Mouse (Mus musculus) heart, embryonic 12.5 days (tissue): ENCODE measurements at regions not wholly inside any gene's neighbourhood (a gene's known extent, or its start where the extent isn't known, plus 50 kb on each side); places are given as distances from the start of the nearest gene placed in this dataset.

Source experiments
- ATAC-seq: fragments of 200-750 bp; cut with Nextera tagmentation; 2 replicates; pipeline ENCODE4 v1.8.0; 2017; ENCODE audit warnings: moderate TSS enrichment, moderate library complexity; ENCODE audit not compliant: insufficient number of reproducible peaks, low FRiP score
- H3K27ac ChIP-seq: fragments of 300-500 bp; sonication (generic); 2 replicates; pipeline ENCODE4 v1.5.1; 2016; ENCODE audit warnings: mild to moderate bottlenecking, moderate library complexity; ENCODE audit not compliant: poor library complexity, severe bottlenecking
- H3K27me3 ChIP-seq: fragments of 300-500 bp; sonication (generic); replicated peaks from 2 replicates; pipeline ENCODE4 v1.6.1; 2016; ENCODE audit warnings: mild to moderate bottlenecking, moderate library complexity
- H3K36me3 ChIP-seq: fragments of 300-500 bp; sonication (generic); 2 replicates; pipeline ENCODE4 v1.6.1; 2016; ENCODE audit warnings: mild to moderate bottlenecking, moderate library complexity
- H3K4me1 ChIP-seq: fragments of 300-500 bp; sonication (generic); replicated peaks from 2 replicates; pipeline ENCODE4 v1.6.1; 2016; ENCODE audit warnings: mild to moderate bottlenecking
- H3K4me2 ChIP-seq: fragments of 300-500 bp; sonication (generic); 2 replicates; pipeline ENCODE4 v1.6.1; 2016; ENCODE audit warnings: mild to moderate bottlenecking, moderate library complexity
- H3K4me3 ChIP-seq: fragments of 300-500 bp; sonication (generic); 2 replicates; pipeline ENCODE4 v1.5.1; 2016; ENCODE audit warnings: mild to moderate bottlenecking
- H3K9ac ChIP-seq: fragments of 300-500 bp; sonication (generic); 2 replicates; pipeline ENCODE4 v1.6.1; 2016; ENCODE audit warnings: mild to moderate bottlenecking, moderate library complexity
- H3K9me3 ChIP-seq: fragments of 300-500 bp; sonication (generic); replicated peaks from 2 replicates; pipeline ENCODE4 v1.6.1; 2016; ENCODE audit warnings: mild to moderate bottlenecking, moderate library complexity
- WGBS: fragments of 180-500 bp; shearing (Covaris S2); methylation state at CpG from one replicate; pipeline ENCODE4 v1.1.7; 2016; 5-methylcytosine and 5-hydroxymethylcytosine counted together

DNA sequence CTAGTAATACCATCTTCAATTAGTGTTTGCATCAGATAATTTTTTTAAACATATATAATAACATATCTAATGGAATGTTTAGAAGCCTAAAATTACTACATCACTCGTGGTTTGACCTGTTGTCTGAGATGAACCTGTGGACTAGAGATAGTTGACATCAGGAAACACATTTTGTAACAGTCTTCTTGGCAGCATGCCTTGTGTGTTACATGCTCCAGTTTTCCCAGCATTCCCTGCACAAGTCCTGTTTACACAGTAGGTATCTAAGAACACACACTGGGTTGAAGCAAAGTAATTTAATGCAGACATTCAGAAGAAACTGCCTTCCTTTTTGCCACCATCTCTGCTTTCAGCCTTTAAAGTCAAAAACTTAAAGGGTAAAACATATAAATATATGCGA, 342.8 kb downstream of the Hsfy2 start:
- no peaks in the 10 kb centered on the region for H3K9me3 ChIP-seq
- no peaks in the 10 kb centered on the region for H3K27me3 ChIP-seq
- no peak overlapping the region for H3K4me3 ChIP-seq
- H3K27ac ChIP-seq: no peak overlapping the region
- no peak overlapping the region for H3K9ac ChIP-seq
- no peak overlapping the region for H3K4me2 ChIP-seq
- no peaks in the 10 kb centered on the region for H3K36me3 ChIP-seq
- no peaks in the 10 kb centered on the region for H3K4me1 ChIP-seq
- no peak for ATAC-seq
- 65% methylated on average over 2 of the region's 2 CpGs for WGBS

GRCm38 (mm10) chr1:56289748-56290147, 347.5 kb downstream of the Hsfy2 start:
- Histone ChIP-seq H3K4me2 (no peak overlapping the region), H3K4me3 (no peak overlapping the region), H3K36me3 (no peaks in the 10 kb centered on the region), H3K9ac (no peak overlapping the region), H3K4me1 (no peaks in the 10 kb centered on the region), H3K9me3 (no peaks in the 10 kb centered on the region), H3K27ac (no peak overlapping the region), H3K27me3 (no peaks in the 10 kb centered on the region)
- ATAC-seq: no peak
- WGBS: 56% methylated on average over 1 of the region's 1 CpGs

- Histone ChIP-seq H3K27me3 (no peaks in the 10 kb centered on the region), H3K36me3 (no peaks in the 10 kb centered on the region), H3K4me2 (no peak overlapping the region), H3K9ac (no peak overlapping the region), H3K4me3 (no peak overlapping the region), H3K4me1 (no peaks in the 10 kb centered on the region), H3K27ac (no peak overlapping the region), H3K9me3 (no peaks in the 10 kb centered on the region)
- WGBS: 55% methylated on average over 12 of the region's 12 CpGs
- ATAC-seq: no peak
Observed at GRCm38 (mm10) chr1:56286386-56287045, 350.7 kb downstream of the Hsfy2 start.

DNA sequence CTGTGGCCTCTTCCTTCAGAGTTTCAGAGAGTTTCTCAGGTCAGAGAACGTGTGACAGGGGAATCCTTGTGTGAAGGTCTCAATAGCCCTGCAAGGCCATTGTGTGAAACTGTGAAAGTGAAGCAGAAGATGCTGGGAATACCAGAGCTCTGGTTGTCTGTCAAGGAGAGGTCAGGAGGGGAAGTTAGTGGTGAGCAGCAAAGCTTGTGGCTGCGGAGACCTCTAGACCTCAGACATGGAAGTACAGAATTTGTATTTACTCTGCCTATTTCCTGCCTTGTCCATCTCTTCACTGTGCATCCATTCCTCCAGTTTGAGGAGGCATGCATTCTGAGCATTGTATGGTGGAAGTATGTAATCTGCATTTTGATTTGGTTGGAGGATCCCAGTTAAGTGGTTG, 375.5 kb downstream of the Hsfy2 start:
- no peak overlapping the region for H3K4me2 ChIP-seq
- H3K9ac ChIP-seq: no peak overlapping the region
- 47% methylated on average over 2 of the region's 2 CpGs for WGBS
- H3K9me3 ChIP-seq: peaks cover 4% of the 10 kb centered on the region; the same call in 1 of the 2 replicates
- H3K4me1 ChIP-seq: no peaks in the 10 kb centered on the region
- no peaks in the 10 kb centered on the region for H3K36me3 ChIP-seq
- no peak for ATAC-seq
- H3K27me3 ChIP-seq: no peaks in the 10 kb centered on the region
- no peak overlapping the region for H3K4me3 ChIP-seq
- no peak overlapping the region for H3K27ac ChIP-seq

DNA sequence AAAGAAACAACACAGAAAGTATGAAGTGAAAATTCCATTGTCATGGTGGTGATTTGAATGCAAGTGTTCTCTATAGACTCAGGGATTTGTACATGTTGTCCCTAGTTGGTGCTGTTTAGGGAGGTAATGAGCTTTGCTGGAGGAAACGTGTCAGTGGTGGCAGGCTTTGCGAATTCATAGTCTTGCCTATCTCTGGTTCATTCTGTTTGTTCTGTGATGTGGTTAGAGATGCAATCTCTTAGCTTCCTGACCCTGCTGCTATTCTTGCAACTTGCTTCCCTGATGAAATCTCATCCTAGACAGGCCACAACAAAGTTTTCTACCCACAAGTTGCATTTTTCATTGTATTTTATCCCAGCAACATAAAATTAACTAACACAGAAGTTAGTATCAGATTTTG, 376.5 kb downstream of the Hsfy2 start:
- H3K27ac ChIP-seq: no peak overlapping the region
- H3K9me3 ChIP-seq: peaks cover 4% of the 10 kb centered on the region; the same call in 1 of the 2 replicates
- 56% methylated on average over 2 of the region's 2 CpGs for WGBS
- no peaks in the 10 kb centered on the region for H3K36me3 ChIP-seq
- no peaks in the 10 kb centered on the region for H3K4me1 ChIP-seq
- no peak for ATAC-seq
- no peak overlapping the region for H3K4me2 ChIP-seq
- no peaks in the 10 kb centered on the region for H3K27me3 ChIP-seq
- H3K4me3 ChIP-seq: no peak overlapping the region
- H3K9ac ChIP-seq: no peak overlapping the region

- Histone ChIP-seq H3K4me1 (no peaks in the 10 kb centered on the region), H3K4me2 (no peak overlapping the region), H3K4me3 (no peak overlapping the region), H3K9me3 (peaks cover 4% of the 10 kb centered on the region; the same call in 1 of the 2 replicates), H3K9ac (no peak overlapping the region), H3K36me3 (no peaks in the 10 kb centered on the region), H3K27ac (no peak overlapping the region), H3K27me3 (no peaks in the 10 kb centered on the region)
- 85% methylated on average over 5 of the region's 5 CpGs for WGBS
- ATAC-seq: no peak
Observed at GRCm38 (mm10) chr1:56256839-56257490, 380.3 kb downstream of the Hsfy2 start.

DNA sequence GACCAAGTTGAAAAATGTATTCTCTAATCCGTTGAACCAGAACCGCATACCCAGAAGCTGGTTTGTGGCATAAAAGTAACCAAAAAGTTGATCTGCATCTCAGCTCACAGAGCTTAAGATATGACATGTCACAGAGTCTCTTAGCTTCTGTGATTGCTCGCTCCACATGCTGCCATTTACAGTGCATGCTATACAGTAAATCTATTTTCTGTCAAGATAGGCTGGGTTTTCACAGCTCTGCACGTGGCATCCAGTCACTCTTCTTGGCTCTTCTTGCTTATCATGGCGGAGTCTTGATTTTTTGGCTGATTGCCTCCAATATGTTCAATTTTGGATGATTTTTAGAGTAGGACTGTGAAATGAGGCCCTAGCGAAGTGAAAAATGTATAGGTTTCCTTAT, 397.5 kb downstream of the Hsfy2 start:
- 75% methylated on average over 6 of the region's 6 CpGs for WGBS
- Histone ChIP-seq H3K9me3 (no peaks in the 10 kb centered on the region), H3K27me3 (no peaks in the 10 kb centered on the region), H3K4me3 (no peak overlapping the region), H3K4me2 (no peak overlapping the region), H3K9ac (no peak overlapping the region), H3K27ac (no peak overlapping the region), H3K36me3 (no peaks in the 10 kb centered on the region), H3K4me1 (no peaks in the 10 kb centered on the region)
- no peak for ATAC-seq

DNA sequence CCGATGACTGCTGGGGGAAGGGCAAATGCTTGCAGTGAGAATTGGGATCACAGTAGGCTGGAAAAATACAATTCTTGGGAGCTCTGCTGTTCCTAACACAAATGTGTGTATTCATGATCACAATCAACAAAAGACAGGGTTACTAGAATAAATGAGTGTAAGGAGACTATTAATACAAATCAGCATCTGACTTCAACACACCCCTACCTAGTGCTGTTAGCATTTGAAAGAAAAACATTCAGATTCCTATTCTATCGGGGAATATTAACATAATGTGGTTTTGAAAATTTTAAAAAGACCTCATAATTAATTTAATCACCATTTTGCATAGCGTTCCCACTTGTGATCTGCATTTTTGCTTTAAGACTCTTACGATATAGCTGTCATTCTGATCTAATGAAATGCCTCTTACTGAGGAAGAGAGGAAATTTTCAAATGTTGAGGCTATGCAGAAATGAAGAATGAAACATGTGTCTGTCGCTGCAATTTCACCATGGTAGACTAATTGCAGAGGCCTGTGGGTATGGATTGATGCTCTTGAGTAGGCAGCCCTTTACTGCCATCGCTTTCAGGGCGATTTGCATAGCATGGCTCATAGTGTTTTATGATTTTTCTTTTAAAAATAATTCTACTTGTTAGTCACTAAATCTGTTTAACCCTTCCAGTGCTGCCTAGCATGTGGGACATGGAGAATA, 410.8 kb downstream of the Hsfy2 start:
- WGBS: 74% methylated on average over 7 of the region's 7 CpGs

DNA sequence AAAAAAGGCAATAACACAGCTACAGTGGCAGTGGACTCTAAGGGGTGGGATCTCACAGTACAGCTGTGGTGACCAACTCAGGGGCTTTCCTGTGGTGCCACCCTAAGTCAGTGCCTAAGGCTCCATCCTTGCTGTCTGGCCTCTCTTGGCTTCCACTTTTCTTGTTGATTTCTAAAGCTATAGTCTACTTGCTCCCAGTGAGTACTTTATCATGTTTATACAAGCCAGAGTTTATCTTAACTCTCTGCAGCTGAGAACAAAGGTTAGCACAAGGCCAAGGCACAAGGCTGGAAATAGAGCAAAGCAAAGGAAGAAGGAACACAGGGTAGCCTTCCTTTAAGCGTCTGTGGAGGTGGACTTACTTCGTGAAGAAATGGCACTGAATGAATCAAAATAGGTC, 417.5 kb downstream of the Hsfy2 start:
- ATAC-seq: peak; percentile 76
- H3K4me3 ChIP-seq: no peak overlapping the region
- no peaks in the 10 kb centered on the region for H3K9me3 ChIP-seq
- no peak overlapping the region for H3K27ac ChIP-seq
- no peak overlapping the region for H3K4me2 ChIP-seq
- no peaks in the 10 kb centered on the region for H3K27me3 ChIP-seq
- H3K9ac ChIP-seq: no peak overlapping the region
- 35% methylated on average over 2 of the region's 2 CpGs for WGBS
- H3K4me1 ChIP-seq: 0 out of 2 replicates have a peak, but pooled peaks cover 5% of the 10 kb centered on the region
- H3K36me3 ChIP-seq: no peaks in the 10 kb centered on the region

More for the DNA sequence above, 410.8 kb downstream of the Hsfy2 start:
- H3K9me3 ChIP-seq: no peaks in the 10 kb centered on the region
- no peak overlapping the region for H3K9ac ChIP-seq
- no peak overlapping the region for H3K4me3 ChIP-seq
- no peak overlapping the region for H3K4me2 ChIP-seq
- no peaks in the 10 kb centered on the region for H3K36me3 ChIP-seq
- no peaks in the 10 kb centered on the region for H3K4me1 ChIP-seq
- H3K27me3 ChIP-seq: no peaks in the 10 kb centered on the region
- H3K27ac ChIP-seq: no peak overlapping the region
- ATAC-seq: no peak

- H3K27ac ChIP-seq: no peak overlapping the region
- no peaks in the 10 kb centered on the region for H3K4me1 ChIP-seq
- ATAC-seq: no peak
- H3K4me3 ChIP-seq: no peak overlapping the region
- no peaks in the 10 kb centered on the region for H3K27me3 ChIP-seq
- no peak overlapping the region for H3K9ac ChIP-seq
- 82% methylated on average over 13 of the region's 13 CpGs for WGBS
- no peaks in the 10 kb centered on the region for H3K9me3 ChIP-seq
- no peaks in the 10 kb centered on the region for H3K36me3 ChIP-seq
- no peak overlapping the region for H3K4me2 ChIP-seq
Observed at GRCm38 (mm10) chr1:56210712-56211371, 426.4 kb downstream of the Hsfy2 start.

GRCm38 (mm10) chr1:56206615-56207267, 430.5 kb downstream of the Hsfy2 start:
- Histone ChIP-seq H3K9me3 (no peaks in the 10 kb centered on the region), H3K4me2 (no peak overlapping the region), H3K27ac (no peak overlapping the region), H3K27me3 (no peaks in the 10 kb centered on the region), H3K9ac (no peak overlapping the region), H3K36me3 (no peaks in the 10 kb centered on the region), H3K4me1 (no peaks in the 10 kb centered on the region), H3K4me3 (no peak overlapping the region)
- WGBS: 81% methylated on average over 10 of the region's 10 CpGs
- ATAC-seq: no peak
